Mouse (Mus musculus) myocyte (in vitro differentiated cells): ENCODE measurements at regions not wholly inside any gene's neighbourhood (a gene's known extent, or its start where the extent isn't known, plus 50 kb on each side); places are given as distances from the start of the nearest gene placed in this dataset.

ENCODE experiments used
- POLR2AphosphoS2 ChIP-seq: IDR thresholded peaks from one replicate; pipeline ENCODE4 v1.6.1; 2011; ENCODE audit warnings: low read depth, control low read depth; ENCODE audit not compliant: insufficient read length
- TCF3 ChIP-seq: IDR thresholded peaks from one replicate; pipeline ENCODE4 v1.6.1; 2011; ENCODE audit warnings: low read depth, control low read depth; ENCODE audit not compliant: insufficient read length

DNA sequence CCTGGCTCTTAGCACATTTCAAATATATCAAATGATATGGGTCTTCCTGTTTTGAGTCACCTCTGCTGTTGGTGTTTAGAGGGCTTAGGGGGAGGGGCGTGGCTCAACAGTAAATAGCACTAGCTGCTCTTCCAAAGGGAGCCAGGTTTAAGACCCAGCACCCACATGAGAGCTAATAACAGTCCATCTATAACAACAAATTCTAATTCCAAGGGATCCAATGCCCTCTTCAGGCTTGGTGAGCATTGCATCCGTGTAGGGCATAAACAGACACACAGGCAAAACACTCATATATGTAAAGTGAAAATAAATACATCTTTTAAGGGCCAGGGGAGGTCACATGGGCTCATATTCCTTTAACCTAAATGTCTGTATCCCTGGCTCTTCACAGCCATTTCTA lies 194.1 kb upstream of the Kdm8 start:
- TF ChIP-seq POLR2AphosphoS2: no peak
- no peak for TF ChIP-seq TCF3
